Mouse (Mus musculus) bone marrow macrophage, adult 2 months (primary cell): ENCODE measurements around the gene Hspa12a. TPM values are rescaled to one million over a fixed set of nuclear protein-coding genes. Genes with fewer than 3 reads are reported as not detected.
"Not testable (repeated sequence)": the region's sequence is repeated elsewhere in the genome, so short reads cannot be mapped to it uniquely, and the experiment has no call there.

ENCODE experiments used
- H3K27ac ChIP-seq: 2 replicates; pipeline ENCODE4 v1.5.1; 2012; ENCODE audit warnings: low read depth, low read length; ENCODE audit not compliant: insufficient read depth
- H3K4me1 ChIP-seq: 2 replicates; pipeline ENCODE4 v1.6.1; 2012; ENCODE audit warnings: low read length; ENCODE audit not compliant: control insufficient read depth, insufficient read depth
- H3K4me3 ChIP-seq: 2 replicates; pipeline ENCODE4 v1.5.1; 2012; ENCODE audit warnings: mild to moderate bottlenecking, low read length, moderate library complexity; ENCODE audit not compliant: insufficient read depth
- CTCF ChIP-seq: IDR thresholded peaks from 2 replicates; pipeline ENCODE4 v1.5.1; 2012; ENCODE audit warnings: low read depth, mild to moderate bottlenecking, low read length, moderate library complexity
- POLR2A ChIP-seq: IDR thresholded peaks from 2 replicates; pipeline ENCODE4 v1.6.1; 2012; ENCODE audit warnings: mild to moderate bottlenecking, low read depth, low read length, borderline replicate concordance
- polyA plus RNA-seq: library from polyadenylated mRNA; stranded (reverse); fragments of >200 nt; gene quantifications from 2 replicates; pipeline ENCODE4 v1.2.4, GENCODE M21; 2012; ENCODE audit not compliant: missing spikeins, insufficient read depth, insufficient read length

The Hspa12a gene
- polyA plus RNA-seq, 1 experiment, result not detected

DNA sequence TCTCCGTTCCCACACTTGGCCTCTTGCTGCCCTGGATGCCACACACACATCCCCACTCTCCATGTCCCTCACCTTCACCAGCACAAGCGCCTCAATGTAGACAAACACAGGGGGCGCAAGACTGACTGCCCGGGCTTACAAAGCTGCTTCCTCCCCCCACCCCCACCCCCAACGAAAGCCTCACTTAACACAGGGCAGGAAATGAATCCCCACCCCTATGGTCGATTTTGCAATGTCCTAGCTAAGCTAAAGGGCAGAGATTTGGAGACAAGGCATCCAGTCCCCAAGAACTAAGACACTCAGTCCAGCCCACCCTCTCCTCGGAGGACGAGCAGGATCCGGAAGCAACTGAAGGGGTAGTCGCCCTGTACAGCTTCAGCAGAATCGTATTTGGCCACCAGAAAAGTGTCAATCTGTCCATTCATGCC, 32.5 kb downstream of the Hspa12a start:
- H3K4me1 ChIP-seq, result peaks cover 11% of the 10 kb centered on the region
- TF ChIP-seq POLR2A (no peak), CTCF (no peak)
- peak overlapping the region; percentile 45 for H3K4me3 ChIP-seq
- H3K27ac ChIP-seq, result no peak overlapping the region

DNA sequence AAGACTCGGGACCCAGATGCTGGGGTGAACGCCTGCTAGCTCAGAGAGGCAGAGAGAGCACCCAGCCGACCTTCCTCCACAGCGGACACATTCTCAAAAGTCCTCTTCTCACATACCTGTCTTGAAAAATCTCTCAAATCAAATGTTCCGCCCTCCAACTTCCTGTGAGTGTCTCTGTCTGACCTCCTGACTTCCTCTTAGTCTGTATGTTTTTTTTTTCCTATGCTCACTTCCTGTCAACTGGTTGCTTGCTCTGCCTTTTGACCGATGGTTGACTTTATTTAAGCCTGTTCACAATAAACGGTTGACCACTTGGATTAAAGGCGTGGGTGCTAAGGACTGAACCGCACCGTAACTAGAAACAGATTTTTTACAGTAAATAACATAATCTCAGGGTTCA, 35.4 kb downstream of the Hspa12a start:
- TF ChIP-seq POLR2A, result no peak
- TF ChIP-seq CTCF, result no peak
- Histone ChIP-seq H3K4me1 (peaks cover 11% of the 10 kb centered on the region), H3K4me3 (no peak overlapping the region), H3K27ac (no peak overlapping the region)

DNA sequence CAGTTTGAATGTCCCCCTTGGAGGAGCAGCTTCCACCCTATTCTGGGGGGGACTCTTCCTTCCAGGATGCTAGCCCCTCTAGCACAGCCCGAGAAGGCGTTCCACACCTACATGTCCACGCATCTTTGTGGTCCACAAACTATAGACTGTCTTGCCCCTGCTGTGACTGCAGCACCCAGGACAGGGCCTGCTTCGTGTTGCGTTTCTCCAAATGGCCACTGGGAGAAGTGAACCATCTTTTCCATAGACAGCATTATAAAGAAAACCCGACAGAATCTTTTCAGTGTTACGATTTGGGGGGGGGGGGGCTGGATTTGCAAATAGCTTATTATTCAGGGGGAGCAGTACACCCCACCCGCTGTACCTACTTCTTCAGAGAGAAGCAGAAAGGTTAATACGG, 36.8 kb downstream of the Hspa12a start:
- peaks cover 11% of the 10 kb centered on the region for H3K4me1 ChIP-seq
- H3K27ac ChIP-seq, result no peak overlapping the region
- TF ChIP-seq POLR2A, result no peak
- TF ChIP-seq CTCF, result no peak
- no peak overlapping the region for H3K4me3 ChIP-seq

DNA sequence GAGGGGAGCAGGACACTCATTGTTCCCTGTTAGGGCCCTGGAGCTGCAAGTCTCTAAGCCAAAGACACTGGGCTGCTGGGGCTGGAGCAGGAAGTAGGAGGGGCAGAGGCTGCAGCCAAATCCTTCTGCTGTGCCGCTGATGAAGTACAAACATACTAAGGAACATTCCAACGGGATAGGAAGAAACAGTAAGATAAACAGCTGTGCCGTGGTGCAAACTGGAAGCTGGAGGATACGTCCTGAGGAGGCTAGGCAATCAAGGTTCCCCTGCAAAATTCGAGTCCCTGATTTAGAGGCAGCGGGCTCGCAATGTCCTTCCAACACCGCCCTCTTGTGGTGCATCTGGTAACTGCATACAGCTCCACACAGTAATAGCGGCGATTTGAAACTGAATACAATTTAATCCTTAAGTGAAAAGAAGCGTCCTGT, 39.5 kb downstream of the Hspa12a start:
- H3K4me1 ChIP-seq, result peaks cover 8% of the 10 kb centered on the region
- H3K27ac ChIP-seq, result no peak overlapping the region
- peak overlapping the region; percentile 32 for H3K4me3 ChIP-seq
- TF ChIP-seq CTCF (peak; percentile 89), POLR2A (no peak)

DNA sequence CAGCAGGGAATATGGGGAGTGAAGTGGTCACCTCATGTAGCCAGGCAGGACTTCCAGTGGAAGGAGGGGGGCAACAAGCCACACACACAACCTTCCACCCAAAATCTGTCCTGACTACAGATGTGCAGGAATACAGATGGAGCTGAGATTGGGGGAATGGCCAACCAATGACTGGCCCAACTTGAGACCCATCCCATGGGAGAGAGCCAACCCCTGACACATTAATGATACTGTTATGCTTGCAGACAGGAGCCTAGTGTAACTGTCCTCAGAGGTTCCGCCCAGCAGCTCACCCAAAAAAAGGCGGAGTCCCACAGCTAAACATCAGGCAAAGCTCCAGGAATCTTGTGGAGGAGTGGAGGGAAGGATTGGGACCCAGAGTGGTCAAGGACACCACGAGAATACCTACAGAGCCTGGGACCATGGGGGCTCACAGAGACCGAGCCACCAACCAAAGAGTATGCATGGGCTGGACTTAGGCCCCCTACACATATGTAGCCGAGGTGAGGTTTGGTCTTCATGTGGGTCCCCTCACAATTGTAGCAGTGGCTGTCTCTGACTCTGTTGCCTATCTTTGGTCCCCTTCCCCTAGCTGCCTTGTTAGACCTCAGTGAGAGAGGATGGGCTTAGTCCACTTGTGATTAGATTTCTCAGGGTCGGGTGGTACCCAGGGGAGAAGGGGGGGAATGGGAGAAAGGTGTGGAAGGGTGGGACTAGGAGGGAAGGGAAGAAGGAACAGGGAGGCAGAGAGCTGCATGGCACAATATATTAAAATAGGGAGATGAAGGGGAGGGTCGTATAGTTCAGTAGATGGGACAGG, 40.2 kb downstream of the Hspa12a start:
- Histone ChIP-seq H3K4me1 (peaks cover 7% of the 10 kb centered on the region), H3K27ac (no peak overlapping the region), H3K4me3 (no peak overlapping the region)
- TF ChIP-seq POLR2A, result no peak

DNA sequence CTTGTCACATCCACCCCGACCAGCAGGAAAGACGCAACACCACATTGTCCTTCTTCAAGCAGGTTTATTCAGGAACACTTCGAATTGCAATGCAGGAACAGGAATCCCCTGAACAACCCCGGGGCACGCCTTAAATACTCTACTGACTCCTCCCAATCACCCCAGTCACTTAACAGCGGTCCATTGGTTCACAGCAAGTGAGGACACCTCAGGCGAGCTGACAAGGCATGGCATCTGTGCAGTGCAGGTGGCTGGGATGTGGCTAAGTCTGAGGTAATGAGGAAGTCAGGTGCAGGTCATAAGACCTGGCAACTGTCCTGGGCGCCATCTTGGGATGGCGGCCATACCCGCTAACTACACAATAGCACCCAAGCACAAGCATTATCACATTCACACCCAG, 43.0 kb downstream of the Hspa12a start:
- not testable (repeated sequence) for H3K27ac ChIP-seq, H3K4me3 ChIP-seq, H3K4me1 ChIP-seq

DNA sequence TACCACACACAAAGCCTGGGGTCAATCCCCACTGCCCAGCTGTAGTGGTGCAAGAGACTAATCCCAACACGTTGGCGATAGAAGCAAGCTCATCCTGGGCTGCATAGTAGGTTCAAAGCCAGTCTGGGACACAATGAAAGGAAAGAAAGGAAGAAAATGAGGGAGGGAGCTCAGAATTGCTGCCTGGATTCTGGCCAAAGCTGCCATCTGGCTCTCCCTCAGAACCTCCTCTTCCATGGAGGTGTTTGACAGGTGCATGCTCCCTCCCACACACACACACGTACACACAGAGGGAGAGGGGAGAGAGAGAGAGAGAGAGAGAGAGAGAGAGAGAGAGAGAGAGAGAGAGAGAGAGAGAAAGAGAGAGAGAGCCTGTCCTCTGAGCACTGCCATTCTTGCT, 47.2 kb downstream of the Hspa12a start:
- TF ChIP-seq POLR2A, result no peak
- TF ChIP-seq CTCF, result no peak
- H3K27ac ChIP-seq, result no peak overlapping the region
- H3K4me1 ChIP-seq, result no peaks in the 10 kb centered on the region
- no peak overlapping the region for H3K4me3 ChIP-seq

DNA sequence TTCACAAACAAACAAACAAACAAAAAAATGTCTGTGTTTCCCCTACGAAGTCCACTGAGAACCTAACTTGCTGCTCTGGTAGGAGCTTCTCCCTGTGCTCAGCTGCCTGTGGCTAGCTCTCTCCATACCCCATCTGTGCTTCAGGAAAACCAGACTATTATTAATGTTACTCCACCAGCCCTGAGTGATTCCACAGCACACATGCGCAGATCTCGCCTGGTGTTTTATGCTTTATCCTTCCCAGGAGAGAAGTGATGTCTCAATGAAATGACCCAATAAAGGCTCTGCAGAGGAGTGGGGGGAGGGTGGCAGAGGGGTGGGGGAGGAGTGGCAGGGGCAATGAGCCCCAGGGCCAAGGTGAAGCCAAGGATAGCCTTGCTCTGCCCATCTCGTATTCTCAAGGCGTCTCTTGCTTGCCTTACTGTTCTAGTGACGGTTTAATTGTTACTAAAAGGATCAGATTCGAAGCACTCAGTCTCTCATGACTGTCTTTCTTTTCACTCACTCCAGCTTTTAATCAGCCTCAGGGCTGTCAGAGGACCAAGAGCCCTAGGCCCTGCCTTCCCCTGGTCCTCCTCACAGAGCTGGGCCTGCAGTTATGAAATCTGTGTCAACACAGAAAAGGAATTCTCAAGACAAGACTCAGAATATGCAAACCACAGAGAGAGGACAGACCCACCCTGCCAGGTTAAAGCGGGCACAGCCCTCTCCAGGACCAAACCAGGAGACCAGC, 54.0 kb downstream of the Hspa12a start:
- Histone ChIP-seq H3K27ac (no peak overlapping the region), H3K4me1 (no peaks in the 10 kb centered on the region), H3K4me3 (no peak overlapping the region)
- TF ChIP-seq POLR2A (no peak), CTCF (no peak)

DNA sequence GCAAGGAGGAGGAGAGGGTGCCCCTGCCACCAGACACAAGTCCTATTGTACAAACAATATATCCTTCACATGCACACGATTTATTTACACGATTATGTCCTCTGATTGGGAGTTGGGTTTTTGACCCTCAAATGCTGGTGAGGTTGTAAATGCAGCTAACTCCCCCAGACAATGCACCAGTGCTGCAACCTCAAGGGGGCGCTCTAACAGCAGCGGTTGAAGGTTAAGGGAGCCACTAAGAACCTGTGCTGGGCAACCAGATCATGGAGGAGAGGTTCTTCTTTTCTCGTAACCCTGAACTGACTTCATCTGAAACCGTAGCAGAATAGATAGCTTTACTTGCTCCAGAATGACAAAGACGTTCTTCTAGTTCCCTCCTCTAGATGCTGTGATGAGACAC, 57.0 kb downstream of the Hspa12a start:
- peak; percentile 48 for TF ChIP-seq CTCF
- no peak for TF ChIP-seq POLR2A
- H3K27ac ChIP-seq, result no peak overlapping the region
- H3K4me3 ChIP-seq, result no peak overlapping the region
- no peaks in the 10 kb centered on the region for H3K4me1 ChIP-seq

DNA sequence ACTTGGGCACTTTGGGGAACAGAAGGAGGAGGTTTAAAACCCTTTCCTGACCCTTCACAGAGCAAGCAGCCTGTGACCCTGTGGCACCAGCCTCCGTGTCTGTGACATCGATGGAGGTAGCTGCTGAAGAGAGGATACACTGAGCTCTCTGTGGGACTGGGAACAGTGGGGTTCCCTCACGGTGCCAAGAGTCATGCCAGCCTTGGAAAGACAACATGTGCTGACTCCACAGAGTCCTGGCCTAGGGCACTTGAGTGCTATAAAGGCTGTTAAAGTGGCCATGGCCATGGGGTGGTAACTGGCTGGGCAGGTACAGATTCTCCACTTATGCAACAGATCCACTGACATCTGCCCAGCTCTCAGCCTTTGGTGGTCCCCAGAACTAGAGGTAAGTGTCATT, 60.0 kb downstream of the Hspa12a start:
- no peak overlapping the region for H3K27ac ChIP-seq
- H3K4me1 ChIP-seq, result no peaks in the 10 kb centered on the region
- TF ChIP-seq POLR2A (no peak), CTCF (no peak)
- no peak overlapping the region for H3K4me3 ChIP-seq
